Mouse (Mus musculus) olfactory bulb, adult 2 months (tissue): ENCODE data around the gene Igsf10. TPM values are rescaled to one million over a fixed set of nuclear protein-coding genes. Genes with fewer than 3 reads are reported as not detected.

Experiments used
- H3K27ac ChIP-seq: fragments of 200-500 bp; 2 replicates; pipeline ENCODE4 v1.5.1; 2012; ENCODE audit warnings: low read depth, low read length; ENCODE audit not compliant: insufficient read depth
- H3K4me1 ChIP-seq: fragments of 200-500 bp; 2 replicates; pipeline ENCODE4 v1.6.1; 2012; ENCODE audit warnings: low read length; ENCODE audit not compliant: control insufficient read depth, insufficient read depth
- H3K4me3 ChIP-seq: fragments of 200-500 bp; 2 replicates; pipeline ENCODE4 v1.5.1; 2012; ENCODE audit warnings: mild to moderate bottlenecking, low read depth, low read length, moderate library complexity; ENCODE audit not compliant: insufficient read depth
- CTCF ChIP-seq: fragments of 200-500 bp; IDR thresholded peaks from 2 replicates; pipeline ENCODE4 v1.5.1; 2012; ENCODE audit warnings: low read depth, mild to moderate bottlenecking, low read length, moderate library complexity; ENCODE audit not compliant: insufficient read depth
- POLR2A ChIP-seq: fragments of 200-500 bp; IDR thresholded peaks from 2 replicates; pipeline ENCODE4 v1.6.1; 2012; ENCODE audit warnings: mild to moderate bottlenecking, low read depth, low read length, moderate library complexity; ENCODE audit not compliant: insufficient read depth
- WGBS: fragments of 180-500 bp; shearing (Covaris S2); methylation state at CpG from one replicate; pipeline ENCODE4 v1.1.7; 2018; 5-methylcytosine and 5-hydroxymethylcytosine counted together
- polyA plus RNA-seq: library from polyadenylated mRNA; stranded (reverse); fragments of >200 nt; gene quantifications from 2 replicates; pipeline ENCODE4 v1.2.4, GENCODE M21; 2012; ENCODE audit warnings: low replicate concordance; ENCODE audit not compliant: missing spikeins, insufficient read depth, insufficient read length

Gene Igsf10
- polyA plus RNA-seq, 1 experiment = not detected

GRCm38 (mm10) chr3:59296563-59297130 lies 47.5 kb downstream of the Igsf10 start:
- Histone ChIP-seq H3K4me3 (no peak overlapping the region), H3K4me1 (no peaks in the 10 kb centered on the region; the same call in 1 of the 2 replicates), H3K27ac (no peak overlapping the region)
- WGBS = 72% methylated on average over 5 of the region's 5 CpGs
- no peak for TF ChIP-seq CTCF
- TF ChIP-seq POLR2A = no peak

GRCm38 (mm10) chr3:59295699-59296562 lies 48.3 kb downstream of the Igsf10 start:
- Histone ChIP-seq H3K27ac (no peak overlapping the region), H3K4me3 (no peak overlapping the region), H3K4me1 (no peaks in the 10 kb centered on the region; the same call in 1 of the 2 replicates)
- TF ChIP-seq POLR2A (no peak), CTCF (no peak)
- WGBS = 95% methylated on average over 16 of the region's 16 CpGs

GRCm38 (mm10) chr3:59293437-59294199 lies 50.6 kb downstream of the Igsf10 start:
- Histone ChIP-seq H3K4me1 (no peaks in the 10 kb centered on the region; the same call in 1 of the 2 replicates), H3K27ac (no peak overlapping the region), H3K4me3 (no peak overlapping the region)
- no peak for TF ChIP-seq POLR2A
- TF ChIP-seq CTCF = no peak
- WGBS = 28% methylated on average over 5 of the region's 5 CpGs

- WGBS = 82% methylated on average over 2 of the region's 2 CpGs
- H3K4me1 ChIP-seq = no peaks in the 10 kb centered on the region; the same call in 1 of the 2 replicates
- TF ChIP-seq CTCF (no peak), POLR2A (no peak)
- no peak overlapping the region for H3K4me3 ChIP-seq
- no peak overlapping the region for H3K27ac ChIP-seq
Observed at GRCm38 (mm10) chr3:59290551-59290950, 53.6 kb downstream of the Igsf10 start.

- Histone ChIP-seq H3K4me1 (no peaks in the 10 kb centered on the region), H3K27ac (no peak overlapping the region), H3K4me3 (no peak overlapping the region)
- TF ChIP-seq CTCF (no peak), POLR2A (no peak)
Observed at GRCm38 (mm10) chr3:59278620-59279019, 65.6 kb downstream of the Igsf10 start.

GRCm38 (mm10) chr3:59278254-59278533 lies 66.0 kb downstream of the Igsf10 start:
- Histone ChIP-seq H3K27ac (no peak overlapping the region), H3K4me1 (no peaks in the 10 kb centered on the region), H3K4me3 (no peak overlapping the region)
- WGBS = 92% methylated on average over 3 of the region's 3 CpGs
- TF ChIP-seq POLR2A (no peak), CTCF (no peak)

GRCm38 (mm10) chr3:59277502-59278253 lies 66.5 kb downstream of the Igsf10 start:
- TF ChIP-seq CTCF (no peak), POLR2A (no peak)
- Histone ChIP-seq H3K4me1 (no peaks in the 10 kb centered on the region), H3K27ac (no peak overlapping the region), H3K4me3 (no peak overlapping the region)
- WGBS = 49% methylated on average over 3 of the region's 3 CpGs

- Histone ChIP-seq H3K4me1 (no peaks in the 10 kb centered on the region), H3K4me3 (no peak overlapping the region), H3K27ac (no peak overlapping the region)
- 88% methylated on average over 6 of the region's 6 CpGs for WGBS
- no peak for TF ChIP-seq POLR2A
- no peak for TF ChIP-seq CTCF
Observed at GRCm38 (mm10) chr3:59270811-59271210, 73.4 kb downstream of the Igsf10 start.

Other genes with a start within 250 kb of the Igsf10 start
- gene Gpr171, start 242.6 kb downstream of the Igsf10 start, polyA plus RNA-seq = not detected in 2 replicates
- not detected in 2 replicates for gene P2ry14, start 190.8 kb downstream of the Igsf10 start, polyA plus RNA-seq
- gene Gpr87, start 149.3 kb downstream of the Igsf10 start, polyA plus RNA-seq = not detected in 2 replicates
- not detected in 2 replicates for gene P2ry13, start 133.5 kb downstream of the Igsf10 start, polyA plus RNA-seq
- gene P2ry12, start 81.5 kb downstream of the Igsf10 start, polyA plus RNA-seq = not detected in 2 replicates